Mouse (Mus musculus): ENCODE measurements around the gene Arhgef39. TPM values are rescaled to one million over a fixed set of nuclear protein-coding genes. Genes with fewer than 3 reads are reported as not detected.

Arhgef39 gene
- polyA plus RNA-seq, 1 experiment from 2014 or later = 34.4 TPM

GRCm38 (mm10) chr4:43478906-43479832, 20.3 kb downstream of the Arhgef39 start:
- 0 out of 2 replicates have a peak overlapping the region, but pooled peaks have one; percentile 15 for H3K27ac ChIP-seq
- 0 out of 2 replicates have a peak overlapping the region, but pooled peaks have one; percentile 20 for H3K4me3 ChIP-seq
- 45% methylated on average over 24 of the region's 24 CpGs for WGBS
- no peaks in the 10 kb centered on the region for H3K27me3 ChIP-seq
- peak overlapping the region; percentile 63; the same call in 1 of the 2 replicates for H3K4me2 ChIP-seq
- H3K36me3 ChIP-seq = no peaks in the 10 kb centered on the region
- H3K4me1 ChIP-seq (replicated peaks) = peaks cover 13% of the 10 kb centered on the region
- H3K9ac ChIP-seq = no peak overlapping the region
- no peak for ATAC-seq (replicated peaks; ENCODE audit: insufficient number of reproducible peaks, insufficient read depth, low FRiP score, low read depth)
- H3K9me3 ChIP-seq (replicated peaks) = no peaks in the 10 kb centered on the region

- Histone ChIP-seq H3K9ac (peak overlapping the region; percentile 41; the same call in 1 of the 2 replicates), H3K27me3 (no peaks in the 10 kb centered on the region), H3K36me3 (no peaks in the 10 kb centered on the region), H3K4me1 (replicated peaks) (peaks cover 13% of the 10 kb centered on the region), H3K4me3 (peak overlapping the region; percentile 47), H3K27ac (peak overlapping the region; percentile 61), H3K9me3 (replicated peaks) (no peaks in the 10 kb centered on the region), H3K4me2 (peak overlapping the region; percentile 63)
- WGBS = 36% methylated on average over 8 of the region's 8 CpGs
- ATAC-seq (replicated peaks; ENCODE audit: insufficient number of reproducible peaks, insufficient read depth, low FRiP score, low read depth) = no peak
Measured at GRCm38 (mm10) chr4:43478534-43478858, 21.0 kb downstream of the Arhgef39 start.

DNA sequence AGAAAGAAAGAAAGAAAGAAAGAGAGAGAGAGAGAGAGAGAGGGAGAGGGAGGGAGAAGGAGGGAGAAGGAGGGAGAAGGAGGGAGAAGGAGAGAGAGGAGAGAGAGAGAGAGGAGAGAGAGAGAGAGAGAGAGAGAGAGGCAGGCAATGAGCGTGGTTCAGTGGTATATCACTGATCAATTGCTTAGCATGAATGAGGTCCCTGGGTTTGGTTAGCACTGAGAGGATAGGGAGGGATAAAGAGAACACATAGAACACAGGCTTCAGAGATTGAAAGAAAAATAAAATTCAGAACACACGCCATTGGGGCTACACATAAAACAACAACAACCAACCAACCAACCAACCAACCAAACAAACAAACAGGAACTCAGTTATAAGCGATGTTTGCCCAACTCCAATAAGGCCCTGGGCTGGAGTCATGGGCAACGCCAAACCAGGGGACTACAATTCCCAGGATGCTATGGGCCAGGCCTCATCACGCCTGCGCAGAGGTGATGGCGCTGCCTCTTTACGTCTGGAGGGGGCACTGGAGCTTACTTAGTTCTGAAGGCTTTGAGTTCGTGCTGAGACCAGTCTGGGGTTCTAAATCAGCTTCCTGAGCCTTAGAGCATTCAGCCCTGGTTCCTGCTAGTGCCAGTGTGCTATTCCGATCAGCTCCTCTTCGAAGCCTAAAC, 21.5 kb downstream of the Arhgef39 start:
- peak overlapping the region; percentile 41; the same call in 1 of the 2 replicates for H3K9ac ChIP-seq
- peak; percentile 86 for ATAC-seq (replicated peaks; ENCODE audit: insufficient number of reproducible peaks, insufficient read depth, low FRiP score, low read depth)
- H3K4me2 ChIP-seq = peak overlapping the region; percentile 63
- no peaks in the 10 kb centered on the region for H3K9me3 ChIP-seq (replicated peaks)
- H3K4me1 ChIP-seq (replicated peaks) = peaks cover 13% of the 10 kb centered on the region
- WGBS = 19% methylated on average over 11 of the region's 11 CpGs
- H3K36me3 ChIP-seq = no peaks in the 10 kb centered on the region
- peak overlapping the region; percentile 61 for H3K27ac ChIP-seq
- H3K27me3 ChIP-seq = no peaks in the 10 kb centered on the region
- H3K4me3 ChIP-seq = peak overlapping the region; percentile 47

- no peak overlapping the region for H3K9ac ChIP-seq
- 83% methylated on average over 6 of the region's 6 CpGs for WGBS
- no peaks in the 10 kb centered on the region for H3K9me3 ChIP-seq (replicated peaks)
- H3K4me2 ChIP-seq = no peak overlapping the region
- H3K27ac ChIP-seq = no peak overlapping the region
- ATAC-seq (replicated peaks; ENCODE audit: insufficient number of reproducible peaks, insufficient read depth, low FRiP score, low read depth) = no peak
- no peaks in the 10 kb centered on the region for H3K36me3 ChIP-seq
- H3K4me1 ChIP-seq (replicated peaks) = peaks cover 11% of the 10 kb centered on the region
- H3K4me3 ChIP-seq = no peak overlapping the region
- H3K27me3 ChIP-seq = no peaks in the 10 kb centered on the region
Measured at GRCm38 (mm10) chr4:43476604-43477003, 22.9 kb downstream of the Arhgef39 start.

GRCm38 (mm10) chr4:43473636-43474035, 25.9 kb downstream of the Arhgef39 start:
- Histone ChIP-seq H3K4me2 (no peak overlapping the region), H3K27me3 (no peaks in the 10 kb centered on the region), H3K36me3 (no peaks in the 10 kb centered on the region), H3K9ac (no peak overlapping the region), H3K4me1 (replicated peaks) (peaks cover 3% of the 10 kb centered on the region), H3K27ac (no peak overlapping the region), H3K9me3 (replicated peaks) (no peaks in the 10 kb centered on the region), H3K4me3 (no peak overlapping the region)
- WGBS = 62% methylated on average over 1 of the region's 1 CpGs
- ATAC-seq (replicated peaks; ENCODE audit: insufficient number of reproducible peaks, insufficient read depth, low FRiP score, low read depth) = no peak

DNA sequence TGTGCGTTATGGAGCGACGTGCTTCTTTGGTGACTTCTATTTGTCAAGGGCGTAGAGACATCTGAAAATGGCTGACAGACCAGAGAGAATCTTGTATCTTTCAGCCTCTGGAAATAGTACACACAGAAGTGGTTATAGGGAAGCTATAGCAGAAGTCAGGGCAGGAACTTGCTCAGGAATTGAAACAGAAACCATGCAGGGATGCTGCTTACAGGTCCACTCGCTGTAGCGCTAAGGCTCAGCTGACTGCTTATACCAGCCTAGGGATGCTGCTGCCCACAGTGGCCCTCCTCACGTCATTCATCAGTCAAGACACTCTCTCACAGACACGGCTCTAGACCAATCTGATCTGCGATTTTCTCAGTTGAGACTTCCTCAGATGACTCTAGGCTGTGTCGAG, 29.2 kb downstream of the Arhgef39 start:
- Histone ChIP-seq H3K27me3 (no peaks in the 10 kb centered on the region), H3K4me2 (no peak overlapping the region), H3K4me1 (replicated peaks) (no peaks in the 10 kb centered on the region), H3K9me3 (replicated peaks) (no peaks in the 10 kb centered on the region), H3K4me3 (no peak overlapping the region), H3K9ac (no peak overlapping the region), H3K36me3 (no peaks in the 10 kb centered on the region), H3K27ac (no peak overlapping the region)
- ATAC-seq (replicated peaks; ENCODE audit: insufficient number of reproducible peaks, insufficient read depth, low FRiP score, low read depth) = no peak
- 88% methylated on average over 10 of the region's 10 CpGs for WGBS

- no peak overlapping the region for H3K4me3 ChIP-seq
- 85% methylated on average over 7 of the region's 7 CpGs for WGBS
- H3K9ac ChIP-seq = no peak overlapping the region
- H3K4me2 ChIP-seq = no peak overlapping the region
- ATAC-seq (replicated peaks; ENCODE audit: insufficient number of reproducible peaks, insufficient read depth, low FRiP score, low read depth) = no peak
- no peak overlapping the region for H3K27ac ChIP-seq
- no peaks in the 10 kb centered on the region for H3K36me3 ChIP-seq
- H3K4me1 ChIP-seq (replicated peaks) = no peaks in the 10 kb centered on the region
- H3K9me3 ChIP-seq (replicated peaks) = no peaks in the 10 kb centered on the region
- no peaks in the 10 kb centered on the region for H3K27me3 ChIP-seq
Measured at GRCm38 (mm10) chr4:43466872-43467271, 32.6 kb downstream of the Arhgef39 start.

DNA sequence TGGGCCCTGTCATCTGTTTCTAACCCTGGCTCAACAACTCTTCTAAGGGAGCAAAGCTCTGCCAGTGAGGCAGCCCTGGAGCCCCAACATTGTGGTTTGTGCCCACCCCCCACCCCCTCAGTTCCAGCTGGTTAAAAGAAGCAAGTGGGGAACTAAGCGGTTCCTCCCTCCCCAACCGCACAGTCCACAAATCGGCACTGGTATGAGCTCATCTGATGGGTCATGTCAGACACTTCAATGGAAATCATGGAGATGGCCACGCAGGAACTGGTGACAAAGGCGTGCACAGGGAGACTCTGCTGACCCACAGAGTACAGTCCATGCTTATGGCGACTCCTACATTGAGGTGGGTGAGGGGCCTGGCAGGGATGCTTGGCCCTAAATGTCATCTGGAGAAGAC, 33.6 kb downstream of the Arhgef39 start:
- Histone ChIP-seq H3K36me3 (no peaks in the 10 kb centered on the region), H3K27me3 (no peaks in the 10 kb centered on the region), H3K9ac (no peak overlapping the region), H3K9me3 (replicated peaks) (no peaks in the 10 kb centered on the region), H3K4me3 (no peak overlapping the region), H3K4me2 (no peak overlapping the region), H3K4me1 (replicated peaks) (no peaks in the 10 kb centered on the region), H3K27ac (no peak overlapping the region)
- no peak for ATAC-seq (replicated peaks; ENCODE audit: insufficient number of reproducible peaks, insufficient read depth, low FRiP score, low read depth)
- WGBS = 76% methylated on average over 6 of the region's 6 CpGs

DNA sequence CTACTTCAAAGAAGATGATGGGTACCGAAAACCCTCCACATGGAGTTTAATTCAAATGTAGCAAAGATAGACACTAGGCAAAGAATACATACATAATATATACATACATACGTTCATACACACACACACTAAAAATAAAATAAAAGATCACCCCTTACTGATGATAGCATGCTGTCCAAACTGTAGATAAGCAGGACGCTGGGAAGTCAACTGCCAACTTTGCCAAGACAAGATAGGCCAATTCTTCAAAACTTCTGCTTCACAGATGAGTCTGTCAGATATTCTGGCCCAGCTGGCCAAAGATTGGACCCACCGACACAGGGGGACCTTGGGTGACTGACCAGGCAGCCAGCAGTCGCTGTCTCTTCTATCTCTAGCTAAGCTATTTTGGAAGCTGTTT, 36.4 kb downstream of the Arhgef39 start:
- WGBS = 76% methylated on average over 5 of the region's 5 CpGs
- no peaks in the 10 kb centered on the region for H3K36me3 ChIP-seq
- no peaks in the 10 kb centered on the region for H3K9me3 ChIP-seq (replicated peaks)
- H3K27me3 ChIP-seq = no peaks in the 10 kb centered on the region
- H3K27ac ChIP-seq = no peak overlapping the region
- H3K4me3 ChIP-seq = no peak overlapping the region
- ATAC-seq (replicated peaks; ENCODE audit: insufficient number of reproducible peaks, insufficient read depth, low FRiP score, low read depth) = no peak
- no peak overlapping the region for H3K9ac ChIP-seq
- no peak overlapping the region for H3K4me2 ChIP-seq
- no peaks in the 10 kb centered on the region for H3K4me1 ChIP-seq (replicated peaks)

- no peak overlapping the region for H3K27ac ChIP-seq
- no peak for ATAC-seq (replicated peaks; ENCODE audit: insufficient number of reproducible peaks, insufficient read depth, low FRiP score, low read depth)
- no peak overlapping the region for H3K4me2 ChIP-seq
- H3K4me3 ChIP-seq = no peak overlapping the region
- no peak overlapping the region for H3K9ac ChIP-seq
- peaks cover 34% of the 10 kb centered on the region for H3K27me3 ChIP-seq
- no peaks in the 10 kb centered on the region for H3K9me3 ChIP-seq (replicated peaks)
- WGBS = 11% methylated on average over 8 of the region's 8 CpGs
- H3K4me1 ChIP-seq (replicated peaks) = peaks cover 22% of the 10 kb centered on the region
- no peaks in the 10 kb centered on the region for H3K36me3 ChIP-seq
Measured at GRCm38 (mm10) chr4:43457124-43457523, 42.4 kb downstream of the Arhgef39 start.

- WGBS = 23% methylated on average over 4 of the region's 4 CpGs
- Histone ChIP-seq H3K9ac (no peak overlapping the region), H3K4me3 (no peak overlapping the region), H3K27ac (no peak overlapping the region), H3K27me3 (peaks cover 34% of the 10 kb centered on the region), H3K4me1 (replicated peaks) (peaks cover 23% of the 10 kb centered on the region), H3K9me3 (replicated peaks) (no peaks in the 10 kb centered on the region), H3K4me2 (no peak overlapping the region), H3K36me3 (no peaks in the 10 kb centered on the region)
- no peak for ATAC-seq (replicated peaks; ENCODE audit: insufficient number of reproducible peaks, insufficient read depth, low FRiP score, low read depth)
Measured at GRCm38 (mm10) chr4:43456470-43456869, 43.0 kb downstream of the Arhgef39 start.
